Mouse (Mus musculus) lung, postnatal 14 days (tissue): ENCODE measurements around the gene Sod1.
A peak's percentile ranks its signal among the peaks of the same experiment; 100 is the strongest.
"Not testable (repeated sequence)": the region's sequence is repeated elsewhere in the genome, so short reads cannot be mapped to it uniquely, and the experiment has no call there.

Experiments used
- DNase-seq: peaks from one replicate; pipeline ENCODE4 v3.0.0; 2021

Sod1 gene

DNA sequence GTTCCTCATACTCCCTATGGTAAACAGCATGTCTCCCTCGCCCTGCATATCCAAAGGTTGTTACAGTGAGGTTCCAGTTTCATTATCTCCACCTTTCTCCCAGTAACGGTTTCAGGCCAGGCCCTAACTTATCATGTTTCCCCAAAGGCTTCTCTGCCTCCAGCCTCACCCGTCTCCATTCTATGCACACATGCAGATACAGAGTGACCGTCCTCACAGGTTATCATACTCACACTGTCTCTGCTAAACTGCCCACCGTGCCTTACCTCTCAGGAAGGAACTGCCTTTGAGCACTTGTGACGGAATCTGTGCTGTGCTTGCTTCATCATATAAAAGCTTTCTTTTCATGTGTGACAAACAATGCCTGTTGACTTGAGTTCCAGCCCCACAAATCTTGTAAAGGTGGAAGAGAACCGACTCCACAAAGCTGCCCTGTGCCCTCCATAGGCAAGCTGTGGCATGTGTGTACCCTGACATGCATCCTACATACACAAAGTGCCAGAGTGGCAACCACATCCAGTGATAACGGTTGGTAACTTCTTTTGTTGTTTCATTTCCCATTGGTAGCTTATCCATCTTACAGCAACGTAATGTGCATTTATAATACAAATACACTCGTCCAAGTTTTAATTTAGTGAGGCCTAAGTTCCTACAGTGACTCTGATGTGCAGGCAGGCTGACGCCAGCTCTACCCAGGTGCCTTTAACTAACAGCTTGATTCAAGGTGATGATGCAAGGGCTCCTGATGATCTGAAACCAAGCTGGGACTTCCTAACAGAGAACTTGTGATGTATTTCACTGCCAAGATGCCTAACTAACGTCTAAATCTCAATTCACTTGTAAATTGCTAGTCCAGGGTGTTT lies 6.8 kb upstream of the Sod1 start:
- no peak for DNase-seq

DNA sequence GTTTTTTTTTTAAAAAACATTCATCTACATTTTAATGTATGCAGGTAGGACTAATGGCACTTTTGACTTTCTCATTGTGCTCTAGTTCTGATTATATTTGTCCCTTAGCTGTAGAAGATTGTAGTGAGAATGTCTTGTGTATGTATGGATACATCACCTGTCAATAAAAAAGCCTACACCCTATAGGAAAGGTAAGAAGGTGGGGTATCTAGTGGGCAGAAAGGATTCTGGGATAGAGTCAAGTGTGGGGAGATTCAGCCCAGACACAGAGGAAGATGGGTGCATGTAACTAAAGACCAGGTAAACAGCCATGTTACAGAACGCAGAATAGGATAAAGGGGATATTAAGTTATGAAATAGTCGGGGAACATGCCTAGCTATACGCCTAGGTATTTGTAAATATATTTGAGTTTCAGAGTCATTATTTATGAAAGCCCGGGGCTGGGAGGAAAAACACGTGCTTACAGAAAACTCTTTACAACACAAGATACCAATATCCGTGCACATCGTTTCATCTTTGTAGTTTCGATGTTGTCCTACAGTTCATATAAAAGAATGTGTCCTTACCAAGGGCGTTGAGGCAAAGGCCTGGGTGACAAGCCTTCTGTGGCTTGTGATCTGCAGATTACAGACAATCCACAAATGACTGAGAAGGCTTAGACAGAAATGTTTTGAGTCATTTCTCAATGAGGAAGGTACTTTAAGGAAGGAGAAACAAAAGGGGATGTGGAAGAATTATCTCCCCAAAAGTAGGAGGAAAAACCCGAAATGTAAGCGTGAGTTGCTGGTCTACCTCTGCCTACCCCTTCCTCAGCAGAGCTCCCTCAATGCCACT lies 5.6 kb upstream of the Sod1 start:
- DNase-seq: no peak

DNA sequence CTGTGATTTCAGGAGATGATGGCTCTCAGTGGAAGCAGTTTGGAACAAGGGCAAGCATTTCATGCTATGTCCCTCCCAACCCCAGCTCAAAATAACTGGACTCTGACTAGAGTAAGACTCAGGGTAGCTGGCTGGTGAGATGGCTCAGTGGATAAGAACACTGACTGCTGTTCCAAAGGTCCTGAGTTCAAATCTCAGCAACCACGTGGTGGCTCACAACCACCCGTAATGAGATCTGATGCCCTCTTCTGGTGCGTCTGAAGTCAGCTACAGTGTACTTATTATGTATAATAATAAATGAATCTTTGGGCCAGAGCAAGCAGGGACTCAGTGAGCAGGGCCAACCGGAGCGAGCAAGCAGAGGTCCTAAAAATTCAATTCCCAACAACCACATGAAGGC lies 4.7 kb upstream of the Sod1 start:
- DNase-seq: not testable (repeated sequence)

DNA sequence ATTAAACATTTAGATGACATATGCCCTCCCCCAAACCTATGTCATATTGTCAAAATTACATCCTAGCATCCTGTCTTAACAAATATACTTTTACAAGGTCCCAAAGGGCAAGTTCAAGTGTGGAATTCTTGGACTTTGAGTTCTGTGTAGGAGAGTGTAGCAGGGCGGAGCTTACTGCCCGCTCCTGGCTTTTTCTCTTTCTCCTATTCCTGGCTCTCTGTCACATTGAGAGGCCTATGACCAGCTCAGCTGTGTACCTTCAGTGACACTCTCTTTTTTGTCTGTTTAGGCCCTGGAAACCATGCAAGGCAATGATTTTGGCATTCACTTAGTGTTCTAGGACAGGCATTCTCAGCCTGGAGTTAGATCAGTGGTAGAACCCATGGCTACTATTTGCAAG lies 4.1 kb upstream of the Sod1 start:
- no peak for DNase-seq

DNA sequence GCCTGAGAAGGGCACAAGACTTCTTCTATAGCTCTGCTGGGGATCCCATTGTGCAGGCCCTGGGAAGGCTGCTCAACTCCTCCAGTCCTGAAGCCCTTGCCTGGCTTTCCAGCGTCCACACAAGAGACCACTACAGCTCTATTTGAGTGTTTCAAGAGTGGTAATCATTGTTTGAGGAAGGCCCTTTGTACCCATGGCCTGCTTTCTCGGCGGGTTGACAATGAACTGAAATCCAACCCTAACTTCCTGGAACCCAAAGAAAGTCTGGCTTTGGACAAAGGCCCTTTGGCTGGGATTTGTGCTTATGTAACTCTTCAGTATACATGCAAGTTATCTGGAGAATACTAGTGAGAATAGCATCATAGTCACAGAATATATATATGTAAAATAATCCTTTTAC lies 3.2 kb upstream of the Sod1 start:
- DNase-seq: peak; percentile 35

DNA sequence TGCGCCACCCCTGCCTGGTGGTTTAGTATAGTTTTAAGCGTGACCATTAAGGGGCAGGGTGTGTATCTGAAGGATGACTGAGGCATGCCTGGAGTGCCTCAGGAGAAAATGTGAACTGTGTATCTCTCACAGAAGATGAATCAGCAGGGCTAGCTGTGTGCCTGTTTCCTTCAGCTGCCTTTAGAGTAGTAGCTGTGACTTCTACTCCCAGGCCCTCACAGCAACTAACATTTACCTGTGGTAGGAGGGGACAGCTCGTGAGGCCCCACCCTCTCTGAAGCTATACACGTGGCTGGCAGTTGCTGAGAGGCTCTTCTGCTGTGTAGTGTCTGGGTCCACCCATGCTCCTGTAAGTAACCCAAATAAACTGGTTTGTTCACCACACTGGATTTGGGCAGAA lies 2.6 kb upstream of the Sod1 start:
- no peak for DNase-seq

DNA sequence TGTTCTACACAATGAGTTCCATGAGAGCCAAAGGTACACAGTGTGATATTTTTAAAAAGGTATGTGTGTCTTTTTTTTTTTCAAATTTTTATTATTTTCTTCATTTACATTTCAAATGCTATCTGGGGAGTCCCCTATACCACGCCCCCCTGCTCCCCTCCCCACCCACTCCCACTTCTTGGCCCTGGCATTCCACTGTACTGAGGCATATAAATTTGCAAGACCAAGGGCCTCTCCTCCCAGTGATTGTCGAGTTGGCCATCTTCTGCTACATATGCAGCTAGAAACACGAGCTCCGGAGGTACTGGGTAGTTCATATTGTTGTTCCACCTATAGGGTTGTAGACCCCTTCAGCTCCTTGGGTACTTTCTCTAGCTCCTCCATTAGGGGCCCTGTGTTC lies 1.1 kb upstream of the Sod1 start:
- not testable (repeated sequence) for DNase-seq

DNA sequence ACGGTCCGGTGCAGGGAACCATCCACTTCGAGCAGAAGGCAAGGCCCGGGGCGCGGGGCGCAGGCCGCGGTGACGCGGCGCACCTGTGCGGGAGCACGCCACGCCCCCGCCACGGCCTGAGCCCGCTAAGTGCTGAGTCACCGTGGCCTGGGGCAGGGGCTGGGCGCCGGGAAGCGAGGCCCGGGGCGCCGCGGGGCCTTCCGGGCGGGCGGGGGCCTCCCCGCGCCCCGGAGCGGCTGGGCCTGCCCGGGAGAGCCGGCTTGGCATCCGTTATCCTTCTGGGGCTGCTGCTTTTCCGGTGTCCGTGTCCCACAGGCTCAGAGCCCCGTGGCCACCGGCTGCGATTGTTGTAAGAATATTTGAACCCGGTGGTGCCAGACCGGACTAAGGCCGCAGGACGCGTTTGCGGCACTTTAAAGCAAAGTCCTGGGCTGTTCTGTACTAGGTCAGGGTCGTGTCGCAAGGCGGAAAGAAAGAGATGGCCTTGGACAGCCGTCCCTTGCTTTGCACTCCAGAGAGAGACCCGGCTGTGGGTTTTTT lies 408 bp downstream of the Sod1 start:
- no peak for DNase-seq

DNA sequence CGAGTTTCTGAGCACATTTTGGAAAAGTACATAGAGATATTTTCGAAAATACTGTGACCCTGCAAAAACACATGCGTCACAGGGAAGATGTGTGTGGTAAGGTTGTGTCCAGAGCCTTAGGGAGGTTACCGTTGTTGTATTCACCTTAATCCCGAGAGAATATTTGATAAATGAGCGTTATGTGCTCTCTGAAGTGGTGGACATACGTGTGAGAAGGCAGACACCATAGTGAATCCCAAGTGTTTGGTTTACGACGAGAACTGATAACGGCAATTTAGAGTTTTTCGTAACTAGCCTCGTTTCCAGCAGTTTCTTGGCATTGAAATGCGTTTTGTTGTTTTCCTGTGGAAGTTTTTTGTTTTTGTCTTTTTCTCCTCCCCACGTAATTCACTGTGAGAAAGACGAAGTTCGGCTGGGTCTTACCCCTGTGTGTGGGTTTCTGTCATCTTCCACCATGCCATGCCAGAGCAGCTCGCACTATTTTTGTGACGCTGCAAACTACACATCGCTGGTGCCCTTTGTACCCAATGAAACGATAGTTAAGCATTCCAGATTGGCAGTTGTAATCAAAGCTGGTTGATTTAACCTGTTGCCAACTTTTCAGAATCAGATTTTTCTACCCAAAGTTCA lies 1.0 kb downstream of the Sod1 start:
- DNase-seq: no peak

DNA sequence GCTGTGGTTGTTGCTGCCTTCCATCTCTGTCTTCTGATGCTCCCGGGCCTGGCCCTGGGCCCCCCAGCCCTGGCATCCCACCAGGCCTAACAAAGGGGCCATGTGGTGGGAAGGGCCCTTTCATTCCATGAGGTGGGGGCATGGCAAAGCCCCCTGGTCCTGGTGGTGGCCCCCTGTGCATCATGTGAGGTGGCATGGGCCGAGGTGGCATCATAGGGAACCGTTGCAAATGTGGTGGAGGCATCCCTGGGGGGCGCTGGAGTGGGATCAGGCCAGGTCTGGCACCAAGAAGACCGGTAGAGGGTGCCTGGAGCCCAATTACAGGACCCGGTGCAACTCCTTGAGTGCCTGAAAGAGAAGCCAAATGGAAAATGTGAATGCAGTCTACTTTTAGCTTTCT lies 9.3 kb downstream of the Sod1 start:
- no peak for DNase-seq

DNA sequence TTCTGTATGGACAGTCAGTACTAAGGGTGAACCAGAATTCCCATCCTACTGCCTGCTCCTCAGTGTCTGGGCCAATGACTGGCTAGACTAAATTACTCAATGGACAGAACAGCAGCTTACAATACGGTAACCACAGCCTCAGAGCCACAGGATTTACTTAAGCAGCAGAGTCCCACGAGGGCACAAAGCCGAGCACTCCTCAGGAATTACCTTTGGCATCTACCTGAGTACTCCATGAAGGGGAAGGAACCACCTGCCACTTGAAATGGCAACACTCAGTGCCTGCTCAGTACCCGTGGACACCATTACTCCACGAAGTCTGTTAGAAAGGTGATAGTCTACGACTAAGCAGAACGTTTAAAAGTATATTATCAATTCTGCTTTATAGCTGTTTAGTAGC lies 10.7 kb downstream of the Sod1 start:
- DNase-seq: no peak

DNA sequence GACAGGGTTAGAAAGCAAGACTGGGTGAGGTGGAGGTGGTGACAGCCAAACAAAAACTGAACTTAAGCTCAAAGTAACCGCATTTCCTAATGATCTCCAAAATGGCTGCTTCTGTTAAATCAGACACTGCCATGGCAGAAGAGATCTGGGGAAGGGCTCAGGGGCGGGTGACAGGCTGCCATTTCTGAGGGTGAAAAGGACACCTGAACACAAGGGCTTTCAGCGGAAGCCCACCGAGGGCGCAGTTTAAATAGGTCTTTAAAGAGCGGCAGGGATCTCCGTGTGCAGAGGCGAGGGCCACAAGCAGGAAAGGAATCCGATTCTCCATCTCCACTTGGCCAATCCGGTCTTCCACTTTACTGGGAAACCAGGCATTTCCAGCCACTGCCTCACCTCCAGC lies 13.1 kb downstream of the Sod1 start:
- DNase-seq: no peak

DNA sequence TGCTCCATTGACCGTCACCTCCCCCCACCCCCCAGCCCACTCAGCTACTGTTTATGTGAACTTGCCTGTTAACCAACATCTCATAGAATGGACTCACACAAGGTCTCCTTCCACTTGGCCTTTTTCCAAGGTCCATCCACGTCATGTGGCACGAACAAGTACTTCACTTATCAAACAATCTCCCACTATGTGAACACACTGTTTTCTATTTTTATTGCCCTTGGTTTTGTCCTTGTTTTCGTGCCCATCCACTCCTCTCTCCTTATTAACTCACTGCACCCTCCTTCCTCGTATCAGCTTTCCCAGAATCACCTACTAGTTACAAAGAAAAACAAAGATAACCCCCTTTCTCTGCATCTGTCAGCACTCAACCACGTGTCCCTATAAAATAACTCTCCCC lies 14.1 kb downstream of the Sod1 start:
- no peak for DNase-seq

DNA sequence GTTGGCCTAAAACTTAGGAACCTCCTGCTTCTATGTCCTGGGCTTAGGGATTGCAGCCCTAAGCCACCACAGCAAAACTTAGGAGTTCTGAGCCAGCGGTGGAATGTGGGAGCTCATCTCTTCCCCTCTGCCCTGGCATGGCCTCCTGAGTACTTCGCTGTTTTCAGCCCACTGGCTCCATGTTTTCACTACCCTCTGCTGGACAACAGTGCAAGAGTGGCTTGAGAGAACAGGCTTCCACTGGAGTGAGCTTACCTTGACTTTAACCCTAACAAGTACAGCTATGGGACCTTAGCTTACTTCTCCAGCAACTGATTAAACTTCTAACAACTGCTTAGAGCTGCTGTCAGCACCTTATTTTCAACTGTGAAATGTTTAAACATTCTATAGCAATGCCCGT lies 14.6 kb downstream of the Sod1 start:
- DNase-seq: no peak

DNA sequence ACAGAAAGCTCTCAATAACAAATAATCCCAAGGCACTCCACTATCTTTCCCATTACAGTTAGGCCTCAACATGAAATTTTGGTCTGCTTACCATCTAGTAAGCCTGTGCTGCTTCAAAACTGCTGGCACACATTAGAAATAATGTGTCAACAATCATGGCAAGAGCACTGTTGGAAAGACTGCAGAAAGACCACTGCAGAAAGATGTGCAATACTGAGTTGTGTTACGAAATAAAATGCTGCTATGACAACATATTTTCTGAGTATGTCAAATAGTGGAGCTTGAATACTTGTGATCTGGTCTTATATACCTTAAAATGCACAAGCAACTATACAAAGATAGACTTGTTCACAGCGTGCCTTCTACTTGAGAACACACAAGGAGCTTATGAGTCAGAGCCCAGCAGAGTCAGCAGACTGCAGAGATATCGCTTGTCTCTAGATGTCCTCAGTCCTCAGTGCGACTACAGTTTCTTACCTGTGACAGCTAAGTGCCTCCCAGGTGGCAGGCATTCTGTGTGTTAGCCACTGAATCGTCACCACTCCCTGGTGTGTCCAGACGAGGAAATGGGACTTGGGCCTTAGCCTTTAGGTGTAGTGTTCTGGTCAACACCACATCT lies 18.7 kb downstream of the Sod1 start:
- no peak for DNase-seq

DNA sequence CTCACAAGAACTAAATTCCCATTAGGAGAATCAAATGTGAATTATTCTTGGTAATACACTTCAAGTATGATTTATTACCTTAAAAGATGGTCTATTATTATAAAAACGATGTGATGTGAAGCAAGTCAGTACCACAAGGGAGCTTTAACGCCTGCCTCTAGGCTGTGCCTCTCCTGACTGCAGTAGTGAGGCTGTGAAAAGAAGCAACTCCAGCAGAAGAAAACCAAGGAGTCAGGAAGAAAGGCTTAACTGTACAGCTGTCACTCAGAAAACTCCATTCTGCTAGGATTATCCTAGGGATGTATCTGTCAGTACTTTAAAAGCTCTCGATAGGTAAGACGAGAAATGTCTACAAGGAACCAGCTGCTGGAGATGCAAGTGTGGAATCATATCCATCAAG lies 21.3 kb downstream of the Sod1 start:
- DNase-seq: no peak

DNA sequence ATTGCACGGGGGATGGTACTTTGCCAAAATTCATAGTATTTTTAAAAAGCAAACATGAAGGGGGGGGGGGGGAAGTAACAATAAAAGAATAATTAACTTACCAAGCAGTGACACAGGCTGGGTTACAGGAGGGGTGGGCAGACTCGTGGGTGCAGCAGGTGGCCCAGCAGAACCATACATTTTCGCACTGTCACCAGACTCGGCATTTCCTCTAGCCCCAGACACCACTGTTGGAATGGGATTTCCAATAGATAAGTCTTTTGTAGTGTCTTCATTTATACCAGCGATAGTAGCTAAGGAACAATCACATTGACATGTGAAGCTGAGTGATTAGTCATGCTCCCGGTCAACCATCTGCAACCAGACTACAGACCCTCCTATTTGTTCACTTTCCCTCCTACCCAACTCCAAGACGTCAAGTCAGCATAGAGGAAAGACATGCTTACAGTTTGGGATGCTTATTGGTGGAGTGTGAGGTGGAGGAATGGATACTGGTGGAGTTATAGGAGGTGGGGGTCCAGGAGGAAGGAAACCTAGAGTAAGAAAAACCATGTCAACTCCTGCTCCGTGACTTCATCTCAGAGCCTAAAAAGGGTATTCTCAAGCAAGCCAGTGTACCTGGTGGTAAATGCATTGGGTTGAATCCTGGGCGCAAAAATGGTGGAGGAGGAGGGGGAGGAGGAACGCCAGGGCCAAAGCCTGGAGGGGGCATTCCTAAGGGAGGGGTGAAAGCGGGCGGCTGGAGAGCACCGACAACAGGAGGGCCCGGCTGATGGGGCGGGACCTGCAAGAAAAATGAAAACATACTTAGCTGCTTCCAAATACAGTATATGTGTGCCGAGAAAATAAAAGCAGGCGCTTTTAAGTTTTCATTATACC lies 22.1 kb downstream of the Sod1 start:
- no peak for DNase-seq

DNA sequence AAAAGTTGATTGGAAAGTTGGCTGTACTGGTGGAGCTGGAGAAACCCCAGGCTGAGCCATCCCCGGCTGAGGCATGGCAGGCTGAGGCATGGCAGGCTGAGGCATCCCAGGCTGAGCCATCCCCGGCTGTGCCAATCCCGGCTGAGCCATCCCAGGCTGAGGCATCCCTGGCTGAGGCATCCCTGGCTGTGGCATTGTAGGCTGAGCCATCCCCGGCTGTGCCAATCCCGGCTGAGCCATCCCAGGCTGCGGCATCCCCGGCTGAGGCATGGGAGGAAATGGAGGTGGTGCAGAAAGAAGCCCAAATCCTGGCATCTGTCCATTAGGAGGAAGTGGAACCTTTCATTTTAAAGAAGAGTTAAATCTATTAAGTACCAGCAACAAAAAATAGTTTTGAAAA lies 29.5 kb downstream of the Sod1 start:
- DNase-seq: no peak

DNA sequence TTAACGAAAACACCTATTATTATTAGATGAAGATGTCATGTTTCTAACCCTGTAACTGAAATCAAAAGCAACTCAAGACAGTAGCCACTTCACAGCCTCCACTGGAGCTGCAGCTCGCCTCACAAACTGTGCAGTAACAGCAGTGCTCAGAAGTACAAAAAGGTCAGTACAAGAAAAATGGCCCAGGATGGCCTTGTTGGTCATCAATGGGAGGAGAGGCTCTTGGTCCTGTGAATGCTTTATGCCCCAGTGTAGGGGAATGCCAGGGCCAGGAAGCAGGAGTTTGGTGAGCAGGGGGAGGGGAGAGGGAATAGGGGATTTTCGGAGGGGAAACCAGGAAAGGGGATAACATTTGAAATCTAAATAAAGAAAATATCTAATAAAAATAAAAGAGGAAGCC lies 30.7 kb downstream of the Sod1 start:
- not testable (repeated sequence) for DNase-seq

DNA sequence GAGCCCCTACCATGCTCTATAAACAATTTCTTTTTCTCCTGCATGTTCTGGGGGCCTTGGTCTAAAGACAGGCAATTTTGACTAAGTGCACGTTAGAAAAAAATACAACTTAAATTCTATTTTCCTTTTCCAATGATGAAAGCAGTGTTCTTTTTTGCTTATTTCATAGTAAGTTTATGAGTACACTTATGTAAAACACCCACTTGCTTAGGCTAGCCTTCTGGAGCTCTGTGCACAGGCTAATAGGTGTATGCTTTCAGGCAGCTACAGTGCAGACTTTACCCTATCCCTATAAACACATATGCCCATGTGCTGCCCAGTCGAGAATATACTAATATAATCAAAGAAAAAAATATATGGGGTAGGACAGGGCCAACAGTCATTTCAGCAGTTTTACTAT lies 32.0 kb downstream of the Sod1 start:
- no peak for DNase-seq

DNA sequence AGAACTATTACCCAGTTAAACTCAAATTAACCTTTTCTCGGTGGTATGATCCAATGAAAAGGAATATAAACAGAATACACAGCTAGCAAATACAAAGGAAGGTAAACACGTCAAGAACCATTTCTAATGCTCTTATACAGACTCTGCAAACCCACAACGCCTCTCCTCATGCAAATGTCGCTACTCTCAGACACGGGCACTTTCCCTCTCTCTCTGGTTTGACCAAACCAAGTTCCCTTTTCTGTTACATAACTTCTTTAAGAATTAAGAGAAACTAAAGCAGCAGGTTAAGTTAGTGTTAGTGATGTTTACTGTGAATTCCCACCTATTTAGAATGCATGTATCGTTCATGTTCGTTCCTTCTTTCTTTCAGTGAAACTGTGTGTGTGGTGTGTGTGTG lies 38.4 kb downstream of the Sod1 start:
- no peak for DNase-seq

DNA sequence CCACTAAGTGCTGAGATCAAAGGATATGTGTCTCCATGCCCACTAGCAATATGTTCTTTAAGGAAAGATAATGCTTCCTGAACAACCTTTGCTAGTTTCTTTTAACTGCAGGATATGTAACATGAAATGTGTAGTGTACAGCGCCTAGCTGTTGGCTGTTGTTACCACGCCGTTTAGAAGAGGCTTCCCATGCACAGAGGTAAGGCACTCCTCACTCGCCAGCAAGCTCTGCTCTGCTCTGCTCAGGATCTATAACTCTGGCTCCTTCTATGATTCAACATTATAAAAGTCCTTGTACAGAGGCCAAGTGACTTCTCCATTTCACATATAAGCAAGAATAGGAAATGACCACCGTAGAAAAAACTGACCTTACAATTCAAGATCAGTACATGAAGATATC lies 39.1 kb downstream of the Sod1 start:
- DNase-seq: no peak
